Mouse (Mus musculus) forebrain, postnatal 0 days (tissue): ENCODE measurements at regions not wholly inside any gene's neighbourhood (a gene's known extent, or its start where the extent isn't known, plus 50 kb on each side); places are given as distances from the start of the nearest gene placed in this dataset.
A peak's percentile ranks its signal among the peaks of the same experiment; 100 is the strongest.
"Not testable (repeated sequence)": the region's sequence is repeated elsewhere in the genome, so short reads cannot be mapped to it uniquely, and the experiment has no call there.

Experiments used
- ATAC-seq: fragments of 200-750 bp; cut with Nextera tagmentation; 2 replicates; pipeline ENCODE4 v1.8.0; 2017; ENCODE audit warnings: mild to moderate bottlenecking, moderate library complexity
- DNase-seq: peaks from one replicate; pipeline ENCODE4 v3.0.0-alpha.2; 2015
- H3K27ac ChIP-seq: fragments of 300-500 bp; sonication (generic); 2 replicates; pipeline ENCODE4 v1.5.1; 2014; ENCODE audit warnings: low read depth, mild to moderate bottlenecking, antibody characterized with exemption, low read length, moderate library complexity, mixed read lengths
- H3K27me3 ChIP-seq: fragments of 300-500 bp; sonication (generic); 2 replicates; pipeline ENCODE4 v1.6.1; 2014; ENCODE audit warnings: mild to moderate bottlenecking, low read length, mixed read lengths; ENCODE audit not compliant: insufficient read depth
- H3K36me3 ChIP-seq: fragments of 300-500 bp; sonication (generic); 2 replicates; pipeline ENCODE4 v1.6.1; 2014; ENCODE audit warnings: mild to moderate bottlenecking, moderate library complexity; ENCODE audit not compliant: insufficient read depth
- H3K4me1 ChIP-seq: fragments of 300-500 bp; sonication (generic); 2 replicates; pipeline ENCODE4 v1.6.1; 2014; ENCODE audit warnings: antibody characterized with exemption; ENCODE audit not compliant: insufficient read depth
- H3K4me2 ChIP-seq: fragments of 300-500 bp; sonication (generic); 2 replicates; pipeline ENCODE4 v1.6.1; 2014; ENCODE audit warnings: low read depth, mild to moderate bottlenecking, moderate library complexity
- H3K4me3 ChIP-seq: fragments of 300-500 bp; sonication (generic); 2 replicates; pipeline ENCODE4 v1.5.1; 2014; ENCODE audit warnings: low read depth, low read length, mixed read lengths
- H3K9ac ChIP-seq: fragments of 300-500 bp; sonication (generic); 2 replicates; pipeline ENCODE4 v1.6.1; 2014; ENCODE audit warnings: mild to moderate bottlenecking
- H3K9me3 ChIP-seq: fragments of 300-500 bp; sonication (generic); 2 replicates; pipeline ENCODE4 v1.6.1; 2016; ENCODE audit warnings: low read length
- WGBS: fragments of 180-500 bp; shearing (Covaris S2); extraction: QIAGEN DNeasy Blood & Tissue Kit; methylation state at CpG from one replicate; pipeline ENCODE4 v1.1.7; 2014; 5-methylcytosine and 5-hydroxymethylcytosine counted together

GRCm38 (mm10) chr12:22623205-22623604 lies 1156.9 kb downstream of the Gm10330 start:
- not testable (repeated sequence) for H3K27ac ChIP-seq
- no CpG with 5 or more reads among the region's 45 CpGs for WGBS

More at GRCm38 (mm10) chr12:22623205-22623604, 1156.9 kb downstream of the Gm10330 start:
- not testable (repeated sequence) for H3K4me3 ChIP-seq, DNase-seq, H3K9ac ChIP-seq, H3K27me3 ChIP-seq, H3K36me3 ChIP-seq, H3K9me3 ChIP-seq, H3K4me1 ChIP-seq, H3K4me2 ChIP-seq
- ATAC-seq: peak; percentile 36; the same call in 1 of the 2 replicates
